Mouse (Mus musculus) mesoderm, embryonic 11.5 days (tissue): ENCODE data around the gene BC003965.

Experiments
- DNase-seq: peaks from one replicate; pipeline ENCODE4 v3.0.0-alpha.2; 2012; ENCODE audit warnings: low read depth, low spot score

The BC003965 gene

DNA sequence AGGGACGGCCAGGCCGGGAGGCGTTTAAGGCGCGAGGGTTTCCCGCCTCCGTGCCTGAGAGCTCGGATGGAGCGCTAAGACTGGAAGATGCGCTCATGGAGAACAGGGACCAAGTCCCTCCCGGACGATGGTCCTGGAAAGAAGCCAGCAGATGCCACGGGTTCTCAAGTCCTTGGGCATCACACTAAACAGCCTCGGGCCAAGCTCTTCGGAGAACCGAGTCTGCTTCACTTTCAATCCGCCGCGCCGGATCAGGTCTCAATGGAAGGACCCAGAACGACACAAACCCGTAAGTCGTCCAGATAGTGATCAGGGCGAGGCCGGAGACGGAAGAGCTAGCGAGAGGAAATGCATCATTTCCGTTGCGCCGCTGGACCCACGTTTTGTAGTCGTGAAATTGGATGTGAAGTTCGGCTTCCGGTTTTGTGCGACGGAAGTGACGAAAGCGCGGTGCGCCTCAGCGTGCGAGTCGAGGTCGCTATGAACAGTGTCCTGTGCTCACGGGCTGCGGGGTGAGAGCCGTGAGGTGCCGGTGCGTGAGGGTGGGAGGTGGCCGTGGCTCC is at the start of gene BC003965:
TSS of gene BC003965 (plus strand) at position 426 of the 563 bp plus-strand sequence.
- DNase-seq = peak; percentile 99

DNA sequence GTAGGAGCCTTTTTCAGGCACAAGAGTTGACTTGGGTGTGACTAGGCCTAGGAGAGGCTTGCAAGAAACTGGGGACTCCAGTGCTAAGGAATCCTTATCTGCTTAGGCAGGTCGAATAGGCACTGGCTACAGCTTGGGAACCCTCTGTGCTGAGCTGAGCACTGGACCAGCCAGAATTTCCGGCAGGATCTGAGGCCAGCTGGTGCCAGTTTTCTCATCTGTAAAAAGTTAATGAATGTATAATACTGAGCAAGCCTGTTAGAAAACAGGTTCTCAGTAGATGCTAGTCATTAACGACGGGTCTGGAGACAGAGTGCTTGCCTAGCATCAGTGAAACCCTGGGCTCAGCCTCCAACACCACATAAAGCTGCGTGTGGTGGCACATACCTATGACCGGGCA is 48.7 kb upstream of the BC003965 start:
- no peak for DNase-seq

DNA sequence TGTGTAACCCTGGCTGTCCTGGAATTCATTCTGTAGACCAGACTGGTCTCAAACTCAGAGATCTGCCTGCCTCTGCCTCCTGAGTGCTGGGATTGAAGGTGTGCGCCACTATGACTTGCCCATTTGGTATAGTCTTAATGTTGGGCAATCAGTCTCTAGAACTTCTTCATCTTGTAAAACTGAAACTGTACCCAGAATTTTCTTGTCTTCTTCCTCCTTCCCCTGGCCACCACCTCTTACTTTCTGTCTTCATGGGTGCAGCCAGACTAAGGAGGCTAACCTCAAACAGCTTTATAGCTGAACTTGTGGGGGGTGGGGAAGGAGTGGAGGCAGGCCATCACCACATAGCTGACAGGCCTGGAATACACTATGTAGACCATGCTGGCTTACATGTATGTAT is 45.6 kb upstream of the BC003965 start:
- no peak for DNase-seq

DNA sequence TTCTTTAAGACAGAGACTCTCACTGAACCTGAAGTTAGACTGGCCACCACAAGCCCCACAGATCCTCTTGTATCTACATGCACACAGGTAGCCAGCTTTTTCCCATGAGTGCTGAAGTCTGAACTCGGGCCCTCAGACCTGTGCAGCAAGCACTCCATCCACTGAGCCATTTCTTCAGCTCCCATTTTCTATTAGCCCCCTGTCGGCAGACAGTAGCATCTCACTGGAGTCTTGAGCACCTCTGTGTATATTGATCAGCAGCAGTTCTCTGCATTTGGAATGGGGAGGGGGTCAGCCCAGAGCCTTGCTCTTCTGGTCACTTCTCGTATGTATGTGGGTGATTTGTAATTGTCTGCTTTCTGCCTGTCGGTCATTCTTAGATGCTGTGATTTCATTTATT is 44.4 kb upstream of the BC003965 start:
- DNase-seq = no peak

DNA sequence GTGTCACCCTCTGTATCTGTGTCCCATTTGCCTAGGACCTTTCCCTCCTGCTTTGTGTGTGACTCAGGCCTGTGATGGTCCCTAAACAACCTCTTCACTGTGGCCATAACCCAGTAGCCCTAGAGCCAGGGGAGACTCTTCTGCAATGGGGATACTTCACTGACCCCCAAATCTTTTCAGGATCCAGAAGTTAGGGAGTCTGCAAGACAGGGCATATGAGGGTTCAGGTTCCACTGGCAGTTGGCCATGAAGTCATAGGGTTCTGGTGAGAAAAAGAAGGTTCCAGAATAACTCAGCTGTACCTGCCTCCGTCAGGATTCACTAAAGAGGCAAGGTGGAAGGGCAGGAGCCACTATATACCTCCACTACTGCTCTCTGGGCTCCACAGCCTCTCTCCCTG is 22.2 kb upstream of the BC003965 start, which contains the start of gene Ccdc154:
TSS of gene Ccdc154 (plus strand) at position 301 of the 400 bp plus-strand sequence.
- DNase-seq = no peak

DNA sequence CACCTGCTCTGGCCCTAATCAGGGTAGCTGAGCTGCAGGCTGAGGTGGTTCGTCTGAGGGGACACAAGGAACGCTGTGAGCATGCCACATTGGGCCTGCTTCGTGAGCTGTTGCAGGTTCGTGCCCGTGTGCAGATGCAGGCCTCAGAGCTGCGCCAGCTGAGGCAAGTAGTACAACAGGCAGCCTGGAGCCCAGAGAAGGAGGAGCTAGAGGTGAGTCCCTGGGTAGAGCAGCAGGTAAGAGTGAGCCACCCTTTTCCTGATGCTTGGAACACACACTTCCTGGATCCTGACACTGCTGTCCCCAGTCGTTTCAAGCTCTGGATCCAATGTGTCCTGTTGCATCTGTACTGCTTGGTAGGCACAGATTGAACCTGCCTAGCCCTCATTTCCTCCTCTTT is 21.0 kb upstream of the BC003965 start:
- no peak for DNase-seq

DNA sequence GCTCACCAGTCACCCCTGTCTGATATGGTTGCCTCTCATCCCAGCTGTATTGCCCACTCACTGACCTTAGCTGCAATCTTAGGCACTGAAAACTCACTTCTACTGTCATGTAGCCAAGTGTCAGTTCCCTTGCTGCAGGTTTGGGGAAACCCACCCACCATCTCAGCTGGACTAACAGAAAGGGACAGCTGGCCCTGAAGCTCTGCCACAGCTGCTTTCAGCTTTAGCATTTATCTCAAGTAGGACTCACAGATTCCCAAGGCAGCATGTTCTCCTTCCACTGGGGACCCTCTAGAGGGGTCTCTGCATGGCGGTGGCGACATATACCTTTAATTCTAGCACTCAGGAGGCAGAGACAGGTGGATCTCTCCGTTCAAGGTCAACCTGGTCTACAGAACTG is 19.6 kb upstream of the BC003965 start:
- no peak for DNase-seq

DNA sequence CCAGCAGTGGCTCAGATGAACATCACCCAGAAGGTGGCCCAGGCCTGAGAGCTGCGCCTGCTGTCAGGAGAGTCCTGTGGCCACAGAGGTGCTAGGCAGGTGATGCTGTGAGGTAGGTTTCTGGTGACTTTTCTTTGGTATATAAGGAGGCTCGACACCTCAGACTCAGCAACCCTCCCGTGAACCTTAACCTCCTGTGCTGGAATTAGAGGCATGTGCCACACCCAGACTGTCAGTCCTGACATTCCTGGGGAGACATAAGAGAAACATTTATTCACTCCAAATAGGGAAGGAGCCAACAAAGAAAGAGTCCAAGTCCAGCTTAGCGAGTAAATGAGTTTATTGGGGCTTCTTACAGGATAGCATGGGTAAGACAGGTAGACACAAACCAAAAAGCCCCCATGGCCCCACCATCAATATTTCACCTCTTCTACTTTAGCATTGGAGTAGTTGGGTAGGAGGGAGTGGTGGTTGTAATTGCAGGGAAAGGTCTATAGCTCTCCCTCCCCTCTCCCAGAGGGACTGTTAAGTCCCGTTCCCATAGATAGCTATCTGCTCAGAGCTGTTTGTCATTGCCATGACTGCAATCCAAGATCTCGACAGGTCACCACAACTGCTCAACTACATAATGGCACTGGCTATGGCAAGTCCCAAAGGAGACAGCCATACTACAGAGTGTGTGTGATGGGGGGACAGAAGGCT is 18.2 kb upstream of the BC003965 start:
- no peak for DNase-seq

DNA sequence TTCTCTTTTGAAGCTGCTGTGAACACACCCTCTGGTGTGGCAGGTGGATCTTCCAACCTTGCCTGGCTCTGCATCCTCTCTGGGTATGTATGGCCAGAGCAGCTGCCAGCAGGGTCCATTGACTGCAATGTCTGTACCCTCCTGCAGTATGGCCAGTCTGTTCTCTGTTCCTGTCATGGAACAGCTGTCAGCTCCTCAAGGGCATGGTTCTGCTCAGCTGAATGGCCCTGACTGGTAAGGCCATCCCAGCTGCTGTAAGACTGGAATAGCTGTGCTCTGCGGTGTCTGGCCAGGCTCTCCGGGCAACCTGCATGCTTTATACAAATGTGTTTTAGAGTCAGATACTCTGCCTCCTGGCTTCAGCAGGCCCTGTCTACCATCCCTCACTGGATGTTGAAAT is 14.6 kb upstream of the BC003965 start:
- DNase-seq = no peak

DNA sequence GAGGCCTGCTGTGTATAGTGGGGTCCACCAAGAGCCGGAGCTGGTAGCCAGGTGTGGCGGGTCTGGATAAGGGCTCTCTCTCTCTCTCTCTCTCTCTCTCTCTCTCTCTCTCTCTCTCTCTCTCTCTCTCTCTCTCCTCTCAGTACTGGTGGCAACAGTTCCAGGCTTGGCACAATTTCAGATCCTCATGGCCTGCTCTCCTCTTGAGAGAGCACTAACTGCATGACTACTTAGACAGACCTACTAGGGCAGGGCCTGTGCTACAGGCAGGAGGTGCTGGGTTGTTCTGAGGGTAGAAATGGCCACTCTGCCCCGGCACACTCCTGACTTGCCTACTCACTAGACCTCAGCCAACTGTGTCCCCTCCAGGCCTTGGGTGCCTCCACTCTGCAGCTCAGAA is 11.8 kb upstream of the BC003965 start:
- DNase-seq = no peak

DNA sequence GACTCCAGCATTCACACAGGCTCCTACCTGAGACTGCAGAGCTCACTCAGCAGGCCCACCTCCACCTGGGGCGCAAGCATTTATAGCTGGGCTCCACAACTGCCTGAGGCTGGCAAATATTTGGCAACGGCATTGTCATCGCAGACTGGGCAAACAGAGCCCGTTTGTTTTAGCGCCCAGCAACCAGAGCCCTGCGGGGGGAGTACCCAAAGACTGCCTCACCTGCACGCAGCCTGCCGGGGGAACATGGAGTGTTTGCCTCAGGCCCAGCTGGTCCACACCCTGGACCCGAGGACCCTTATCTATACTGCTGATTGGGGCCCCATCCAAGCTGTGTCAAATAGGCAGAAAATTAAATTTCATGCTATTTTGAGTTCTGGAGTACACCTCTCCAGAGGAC is 8.9 kb upstream of the BC003965 start, which contains the start of gene Gm38655:
TSS of gene Gm38655 (minus strand) at position 61 of the 400 bp plus-strand sequence.
- no peak for DNase-seq

DNA sequence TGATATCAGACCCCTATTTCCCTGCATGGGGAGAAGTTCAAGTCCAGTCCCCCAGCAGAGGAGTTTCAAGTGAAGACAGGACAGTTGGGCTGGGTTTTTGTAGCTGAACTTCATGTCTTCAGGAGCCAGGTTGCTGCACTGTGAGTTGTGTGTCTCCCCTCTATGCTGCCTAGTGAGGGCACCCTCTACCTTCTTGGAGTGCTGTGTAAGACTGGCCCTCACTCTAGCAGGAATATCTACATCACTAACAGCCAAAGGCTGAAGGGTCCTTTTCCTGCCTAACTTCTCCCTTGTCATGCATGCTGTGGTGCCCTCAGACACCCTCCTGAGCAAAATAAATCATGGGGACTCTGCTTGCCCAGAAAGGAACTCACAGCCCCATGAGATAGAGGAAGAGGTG is 1.1 kb upstream of the BC003965 start:
- no peak for DNase-seq

DNA sequence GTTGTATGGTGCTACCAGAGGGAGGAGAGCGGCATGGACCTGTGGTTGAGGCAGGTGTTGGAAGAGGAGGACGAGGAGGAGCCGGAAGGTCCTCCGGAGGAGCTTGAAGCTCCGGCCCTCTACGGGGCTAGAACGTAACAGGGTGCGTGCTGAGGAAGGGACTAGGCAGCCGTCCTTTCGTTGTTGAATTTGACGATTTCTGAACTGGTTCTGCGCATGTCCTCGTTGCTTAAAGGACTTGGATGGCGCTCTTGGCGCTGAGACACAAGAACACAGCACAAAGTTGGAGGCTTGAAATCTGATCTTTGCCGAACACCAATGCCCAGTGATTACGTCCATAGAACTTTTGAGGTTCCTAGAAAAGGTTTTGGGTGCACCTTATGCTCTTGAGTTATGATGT is 607 bp downstream of the BC003965 start:
- no peak for DNase-seq

DNA sequence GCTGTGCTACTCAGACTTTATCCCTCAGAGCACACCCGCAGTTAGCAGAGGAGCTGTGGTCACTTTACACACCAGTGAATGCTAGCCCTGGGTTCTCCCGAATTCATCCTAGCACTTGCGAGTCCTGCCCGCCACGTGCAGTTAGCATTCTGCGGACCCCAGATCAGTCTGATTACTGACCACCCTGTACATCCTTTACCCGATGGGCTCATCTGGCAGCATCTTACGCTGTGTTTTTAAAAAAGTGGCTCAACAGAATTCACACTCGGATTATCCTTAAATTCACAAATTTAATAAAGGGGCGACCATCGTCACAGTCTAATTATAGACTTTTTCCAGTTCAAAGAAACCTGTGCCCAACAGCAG is 3.4 kb downstream of the BC003965 start:
- no peak for DNase-seq

DNA sequence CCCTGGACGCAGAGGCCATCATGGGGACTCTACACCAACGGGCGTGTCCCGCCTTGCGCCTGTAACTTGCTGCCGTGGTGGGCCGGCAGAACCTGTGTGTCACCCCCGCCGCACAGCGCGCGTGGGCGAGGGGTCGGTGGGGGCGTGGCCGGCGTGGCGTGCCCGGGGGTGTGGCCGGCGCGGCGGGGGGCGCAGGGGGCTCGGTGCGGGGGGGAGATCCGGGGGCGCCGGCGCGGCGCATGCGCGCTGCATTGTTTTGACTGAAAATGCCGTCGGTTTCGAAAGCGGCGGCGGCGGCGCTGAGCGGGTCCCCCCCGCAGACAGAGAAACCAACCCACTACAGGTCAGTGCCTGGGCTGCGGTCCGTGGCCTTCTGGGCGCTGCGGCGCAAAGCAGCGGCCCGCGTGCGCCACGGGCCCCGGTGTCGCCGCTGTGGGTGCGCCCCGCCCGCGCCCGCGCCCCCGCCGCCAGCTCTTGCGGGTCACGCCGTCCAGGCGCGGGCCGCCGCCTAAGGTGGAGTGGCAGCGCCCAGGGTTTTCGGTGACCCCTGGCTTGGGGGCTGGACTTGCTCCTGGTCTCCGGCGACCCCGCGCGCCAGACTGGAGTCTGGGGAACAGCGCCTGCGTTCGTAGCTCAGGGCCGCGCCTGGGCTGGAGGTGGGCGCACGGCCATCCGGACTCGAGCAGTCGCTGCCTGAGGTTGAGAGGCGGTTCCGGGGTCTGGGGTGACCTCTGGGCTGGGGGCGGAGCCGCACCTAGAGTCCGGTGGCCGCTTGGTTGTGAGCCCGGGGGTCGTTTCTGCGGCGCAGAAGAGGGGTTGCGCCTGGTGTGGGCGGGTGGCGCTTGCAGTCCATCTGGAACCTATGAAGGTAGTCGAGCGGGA is 4.0 kb downstream of the BC003965 start, which contains the start of gene Unkl:
TSS of gene Unkl (plus strand) at position 248 of the 882 bp plus-strand sequence.
- DNase-seq = peak; percentile 71

DNA sequence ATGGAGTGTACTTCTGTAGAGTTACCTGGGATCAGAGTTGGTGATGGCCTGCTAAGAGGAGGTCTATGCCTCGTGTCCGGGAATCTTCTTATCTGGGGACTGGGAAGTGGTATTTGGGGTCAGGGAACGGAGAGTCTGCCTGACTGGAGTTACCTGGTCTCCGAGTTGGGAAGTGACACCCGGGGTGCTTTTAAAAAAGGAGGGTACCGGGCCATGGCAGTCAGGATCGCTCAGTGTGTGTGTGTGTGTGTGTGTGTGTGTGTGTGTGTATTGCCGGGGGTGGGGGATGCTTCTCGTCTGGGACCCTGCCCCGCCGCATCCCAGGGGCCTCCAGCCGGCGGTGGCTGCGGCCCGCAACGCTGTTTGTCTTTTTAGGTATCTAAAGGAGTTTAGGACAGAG is 4.7 kb downstream of the BC003965 start:
- no peak for DNase-seq

DNA sequence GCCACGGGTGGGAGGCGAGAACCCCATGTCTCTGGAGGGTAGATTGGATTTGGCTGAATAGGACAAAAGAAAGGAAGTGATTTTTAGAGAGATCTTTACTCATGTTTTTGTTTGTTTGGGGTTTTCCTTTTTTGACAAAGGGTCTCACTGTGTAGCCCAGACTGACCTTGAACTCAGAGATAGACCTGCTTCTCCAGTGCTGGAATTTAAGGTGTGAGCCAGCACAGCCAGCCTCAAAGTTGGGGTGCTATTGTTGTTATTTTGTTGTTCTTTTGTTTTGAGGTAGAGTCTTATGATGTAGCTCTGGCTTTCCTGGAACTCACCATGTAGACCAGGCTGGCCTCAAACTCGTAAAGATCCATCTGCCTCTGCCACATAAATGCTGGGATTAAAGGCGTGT is 18.0 kb downstream of the BC003965 start:
- no peak for DNase-seq

DNA sequence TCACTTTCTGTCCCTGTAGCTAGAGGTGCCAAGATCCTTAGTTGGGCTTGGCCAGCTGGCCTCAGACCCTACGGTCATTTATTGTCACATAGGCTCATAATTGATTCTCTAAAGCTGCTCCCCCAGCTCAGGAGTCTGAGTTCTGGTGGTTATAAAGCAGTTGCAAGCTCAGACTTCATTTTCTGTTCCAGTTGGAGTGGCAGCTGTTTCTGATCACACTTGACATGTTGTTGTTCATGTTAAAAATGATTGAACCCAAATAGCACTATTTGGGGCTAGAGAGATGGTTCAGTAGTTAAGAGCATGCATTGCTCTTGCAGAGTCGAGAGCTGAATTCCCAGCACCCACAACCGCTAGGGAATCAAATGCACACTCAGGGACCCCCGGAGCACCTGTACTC is 25.7 kb downstream of the BC003965 start:
- DNase-seq = no peak

DNA sequence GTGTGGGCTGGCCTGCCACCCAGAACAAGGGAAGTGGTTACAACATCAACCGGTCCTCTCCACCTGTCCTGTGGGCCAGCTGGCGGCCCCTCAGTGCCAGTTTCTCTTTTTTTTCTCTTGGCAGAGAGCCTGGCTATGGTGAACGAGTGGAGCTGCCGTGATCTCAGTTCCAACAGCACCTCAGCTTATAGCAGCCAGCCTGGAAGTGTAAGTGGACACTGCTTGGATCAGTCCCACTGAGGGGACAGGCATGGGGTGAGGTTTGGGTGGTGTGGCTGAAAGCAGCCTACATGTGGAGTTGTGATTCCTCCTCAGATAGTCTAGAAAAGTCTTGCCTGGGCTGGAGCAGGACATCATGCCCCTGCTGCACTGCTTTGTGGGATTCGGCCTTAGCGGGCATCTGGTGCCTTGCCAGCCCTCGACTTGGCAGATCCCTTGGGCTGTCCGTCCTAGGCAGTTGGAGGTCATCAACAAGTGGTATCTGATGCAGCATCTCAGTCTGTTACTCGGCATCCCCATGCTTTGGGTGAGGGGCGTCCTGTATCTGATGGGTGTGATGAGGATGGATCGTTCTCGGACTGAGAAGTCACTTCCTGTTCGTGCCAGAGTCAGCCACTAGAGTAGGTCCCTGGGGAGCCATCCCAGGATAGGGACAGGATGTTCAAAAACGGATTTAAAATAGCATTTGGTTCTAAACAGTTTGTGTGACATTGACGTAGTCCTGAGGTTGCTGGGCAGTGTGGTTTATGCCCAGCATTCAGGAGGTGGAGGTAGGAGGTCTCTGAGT is 26.5 kb downstream of the BC003965 start:
- DNase-seq = no peak

DNA sequence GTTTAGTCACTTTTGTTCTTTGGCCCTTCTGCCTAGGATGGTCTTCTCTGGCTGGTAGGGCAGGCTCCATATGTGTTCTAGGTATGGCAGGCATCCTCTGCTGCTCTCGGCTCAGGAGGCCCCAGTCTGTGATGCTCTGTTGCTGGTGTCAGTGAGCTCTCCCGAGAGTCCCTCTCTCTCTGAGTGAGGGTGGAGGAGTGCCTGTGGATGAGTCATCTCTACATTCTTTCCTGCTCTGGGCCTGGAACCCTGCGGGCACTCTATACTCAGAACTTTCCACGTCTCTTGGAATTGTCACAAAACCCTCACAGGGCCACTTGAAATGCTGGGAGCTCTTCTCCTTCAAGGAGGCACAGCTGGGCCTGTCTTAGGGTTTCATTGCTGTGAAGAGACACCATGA is 27.4 kb downstream of the BC003965 start:
- no peak for DNase-seq

DNA sequence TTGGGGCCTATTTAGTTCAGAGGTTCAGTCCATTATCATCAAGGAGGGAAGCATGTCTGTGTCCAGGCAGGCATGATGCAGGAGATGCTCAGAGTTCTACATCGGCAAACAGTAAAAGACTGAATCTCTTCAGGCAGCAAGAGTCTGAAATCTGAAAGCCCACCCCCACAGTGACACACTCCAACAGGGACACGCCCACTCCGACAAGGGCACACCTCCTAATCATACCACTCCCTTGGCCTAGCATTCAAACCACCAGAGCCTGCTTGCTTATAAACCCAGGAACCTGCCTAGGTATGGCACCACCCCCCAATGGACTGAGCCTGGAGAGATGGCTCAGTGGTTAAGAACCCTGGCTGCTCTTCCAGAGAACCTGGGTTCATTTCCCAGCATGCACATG is 31.1 kb downstream of the BC003965 start:
- DNase-seq = no peak

DNA sequence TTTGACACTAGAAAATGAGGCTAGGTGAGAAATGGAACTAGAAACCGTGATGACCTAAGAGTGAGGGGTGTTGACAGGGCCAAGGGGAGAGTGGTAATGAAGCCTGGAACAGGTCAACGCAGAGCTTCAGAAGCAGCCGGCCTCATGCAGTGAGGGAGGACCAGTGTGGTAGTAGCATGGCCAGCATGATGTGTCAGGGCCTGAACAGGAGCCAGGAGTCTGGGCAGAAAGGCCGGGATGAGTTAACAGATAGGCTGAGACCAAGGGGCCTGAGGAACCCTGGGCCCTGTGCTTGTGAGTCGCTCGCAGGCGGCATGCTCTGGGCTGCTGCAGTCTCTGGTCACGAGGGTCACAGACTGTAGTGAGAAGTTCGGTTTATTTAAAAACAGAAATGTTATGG is 34.6 kb downstream of the BC003965 start:
- DNase-seq = no peak
